Mouse (Mus musculus): ENCODE data around the gene Rpl19. TPM values are rescaled to one million over a fixed set of nuclear protein-coding genes. Genes with fewer than 3 reads are reported as not detected.

The Rpl19 gene
- total RNA-seq, 4 experiments from 2014 or later: 520 to 711 (median 600) TPM

- DNase-seq (ENCODE audit: low spot score in 2 of 2): no peak
Measured at GRCm38 (mm10) chr11:98052129-98052988, 25.8 kb downstream of the Rpl19 start.

- no peak for DNase-seq (ENCODE audit: low spot score in 2 of 2)
Measured at GRCm38 (mm10) chr11:98052989-98053834, 26.7 kb downstream of the Rpl19 start, which contains the start of gene Stac2. Gene Stac2 (minus strand): TSS chr11:98053462.

DNA sequence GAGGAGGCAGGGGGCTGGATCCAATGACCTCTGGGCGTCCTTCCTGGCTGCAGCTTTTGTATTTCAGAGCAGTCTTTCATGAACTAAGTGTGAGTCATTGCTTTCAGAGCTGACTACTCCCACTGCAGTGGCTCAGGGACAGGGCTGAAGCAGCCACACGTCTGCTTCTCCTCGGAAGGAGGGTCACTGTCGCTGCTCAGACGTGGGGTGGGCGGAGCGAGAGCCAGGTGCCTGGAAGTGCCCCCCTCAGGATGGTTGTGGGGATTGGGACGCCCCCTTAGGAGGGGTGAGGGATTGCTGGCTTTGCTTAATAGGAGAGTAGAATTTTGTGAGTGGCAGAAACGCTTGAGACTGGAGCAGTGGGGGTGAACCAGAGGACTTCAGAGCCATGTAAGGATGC, 31.0 kb downstream of the Rpl19 start:
- DNase-seq (ENCODE audit: low spot score in 2 of 2): no peak

DNA sequence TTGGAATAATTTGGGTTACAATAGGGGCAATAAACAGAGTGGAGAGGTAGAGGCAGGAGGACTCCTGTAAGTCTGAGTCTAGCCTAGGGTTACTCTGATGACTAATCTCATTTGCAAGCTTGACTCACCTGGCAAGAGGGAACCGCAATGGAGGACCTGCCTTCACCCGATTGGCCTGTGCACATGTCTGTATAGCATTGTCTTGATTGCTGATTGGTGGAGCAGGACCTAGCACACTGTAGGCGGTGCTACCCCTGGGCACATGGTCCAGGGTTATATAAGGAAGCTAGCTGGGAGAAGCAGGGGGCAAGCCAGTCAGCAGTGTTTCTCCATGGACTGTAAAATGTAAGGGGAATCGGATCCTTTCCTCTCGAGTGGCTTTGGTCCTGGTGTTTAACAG, 31.5 kb downstream of the Rpl19 start:
- DNase-seq (ENCODE audit: low spot score in 2 of 2): no peak

GRCm38 (mm10) chr11:98059662-98060061, 33.2 kb downstream of the Rpl19 start:
- DNase-seq (ENCODE audit: low spot score in 2 of 2): no peak

GRCm38 (mm10) chr11:98060104-98060692, 33.7 kb downstream of the Rpl19 start:
- DNase-seq (ENCODE audit: low spot score in 2 of 2): peak in 1 of 2 experiments; percentile 36

- no peak for DNase-seq (ENCODE audit: low spot score in 2 of 2)
Measured at GRCm38 (mm10) chr11:98061441-98061840, 34.9 kb downstream of the Rpl19 start.

GRCm38 (mm10) chr11:98061904-98062562, 35.5 kb downstream of the Rpl19 start:
- DNase-seq (ENCODE audit: low spot score in 2 of 2): no peak

DNA sequence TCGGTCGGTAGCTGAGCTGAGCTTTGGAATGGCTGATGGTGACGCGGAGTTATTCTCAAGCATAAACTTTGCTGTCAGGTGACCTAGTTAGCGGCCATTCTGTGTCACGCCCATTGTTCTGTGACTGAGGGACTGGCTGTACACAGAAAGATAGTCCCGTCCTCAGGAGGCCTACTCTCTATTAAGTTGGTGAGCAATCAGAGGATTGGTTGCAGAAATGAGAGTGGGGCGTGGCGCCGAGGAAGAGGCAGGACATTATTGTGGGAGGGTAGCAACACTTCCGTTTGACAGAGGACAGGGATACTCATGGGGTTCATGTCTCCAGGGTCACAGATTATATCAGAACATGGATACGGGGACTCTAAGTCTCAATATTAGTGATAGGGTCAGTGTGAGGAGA, 39.7 kb downstream of the Rpl19 start:
- no peak for DNase-seq (ENCODE audit: low spot score in 2 of 2)

GRCm38 (mm10) chr11:98067255-98067654, 40.7 kb downstream of the Rpl19 start:
- no peak for DNase-seq (ENCODE audit: low spot score in 2 of 2)

- DNase-seq (ENCODE audit: low spot score in 2 of 2): no peak
Measured at GRCm38 (mm10) chr11:98073442-98073841, 46.9 kb downstream of the Rpl19 start.

GRCm38 (mm10) chr11:98075195-98075808, 48.8 kb downstream of the Rpl19 start:
- peak; percentile 80 to 94 for DNase-seq (ENCODE audit: low spot score in 2 of 2)

- DNase-seq (ENCODE audit: low spot score in 2 of 2): no peak
Measured at GRCm38 (mm10) chr11:98077086-98077485, 50.6 kb downstream of the Rpl19 start.

Small RNA genes within 50 kb of the gene (microRNA-seq; reads per million reads assigned to microRNA genes)
- 0 reads per million in 2 experiments for gene Gm27597

Other genes with a start within 250 kb of the Rpl19 start
- gene Rpl23, start 244.3 kb upstream of the Rpl19 start, total RNA-seq (2022): 100 to 1,000 TPM; 304 to 481 (median 389) TPM
- gene Lasp1, start 227.7 kb upstream of the Rpl19 start, total RNA-seq (2022): 100 to 1,000 TPM; 102 to 109 (median 104) TPM
- 10 to 100 TPM; 58.6 to 70.2 (median 68.1) TPM for gene B230217C12Rik, start 185.9 kb upstream of the Rpl19 start, total RNA-seq (2022)
- 1 to 10 TPM; 1.9 to 4.6 (median 2.4) TPM for gene Fbxo47, start 142.6 kb upstream of the Rpl19 start, total RNA-seq (2022)
- gene Plxdc1, start 40.3 kb upstream of the Rpl19 start, total RNA-seq (2022): 10 to 100 TPM; 18.0 to 21.1 (median 19.8) TPM
- gene Arl5c, start 30.5 kb upstream of the Rpl19 start, total RNA-seq (2022): 1 to 10 TPM in 3 of 4 experiments, under 1 TPM in 1; 0.59 to 1.5 (median 1.3) TPM
- 100 to 1,000 TPM; 123 to 145 (median 134) TPM for gene Cacnb1, start 3.7 kb upstream of the Rpl19 start, total RNA-seq (2022)
- gene Stac2, start 26.8 kb downstream of the Rpl19 start, total RNA-seq (2022): 10 to 100 TPM; 47.7 to 56.4 (median 52.4) TPM
- gene Fbxl20, start 123.7 kb downstream of the Rpl19 start, total RNA-seq (2022): 10 to 100 TPM; 35.0 to 49.9 (median 41.5) TPM
- gene Med1, start 166.6 kb downstream of the Rpl19 start, total RNA-seq (2022): 10 to 100 TPM; 42.9 to 57.7 (median 49.4) TPM
- gene Cdk12, start 176.3 kb downstream of the Rpl19 start, total RNA-seq (2022): 10 to 100 TPM; 38.8 to 43.5 (median 42.3) TPM

Data from layer of hippocampus, adult 8-10 months (tissue).